Mouse (Mus musculus) MEL (cell line): Measurements from ENCODE around the gene Trpm8. TPM values are rescaled to one million over a fixed set of nuclear protein-coding genes. Genes with fewer than 3 reads are reported as not detected.
A peak's percentile ranks its signal among the peaks of the same experiment; 100 is the strongest.

Source experiments
- DNase-seq: peaks from one replicate; pipeline ENCODE4 v3.0.0; 2011; ENCODE audit warnings: low read depth, low spot score
- H3K27ac ChIP-seq: 2 replicates; pipeline ENCODE4 v1.5.1; 2012; ENCODE audit warnings: low read depth, mild to moderate bottlenecking, control low read depth, low read length, moderate library complexity; ENCODE audit not compliant: control insufficient read depth
- H3K27me3 ChIP-seq, 2 experiments: fragments of 150-350 bp in 1 of 2; sonication (generic) in 1 of 2; 2 replicates each; pipeline ENCODE4 v1.6.1; 2012; ENCODE audit warnings: low read length in 2 of 2, mild to moderate bottlenecking in 2 of 2, improper control_type of control experiment in 1 of 2, moderate library complexity in 1 of 2; ENCODE audit not compliant: insufficient read depth in 2 of 2, control insufficient read depth in 1 of 2
- H3K36me3 ChIP-seq, 2 experiments: 2 replicates each; pipeline ENCODE4 v1.6.1; 2012 to 2014; ENCODE audit warnings: low read length in 2 of 2, improper control_type of control experiment in 1 of 2, inconsistent platforms in 1 of 2, mild to moderate bottlenecking in 1 of 2; ENCODE audit not compliant: insufficient read depth in 2 of 2, control insufficient read depth in 1 of 2
- H3K4me1 ChIP-seq, 2 experiments: fragments of 150-350 bp in 1 of 2; sonication (generic) in 1 of 2; 2 replicates each; pipeline ENCODE4 v1.6.1; 2012; ENCODE audit warnings: low read length in 2 of 2, improper control_type of control experiment in 1 of 2, mild to moderate bottlenecking in 1 of 2; ENCODE audit not compliant: insufficient read depth in 2 of 2, control insufficient read depth in 1 of 2
- H3K4me3 ChIP-seq, 2 experiments: fragments of 150-350 bp in 1 of 2; sonication (generic) in 1 of 2; 2 replicates each; pipeline ENCODE4 v1.5.1; 2012; ENCODE audit warnings: low read depth in 2 of 2, low read length in 2 of 2, mild to moderate bottlenecking in 2 of 2, moderate library complexity in 2 of 2, control low read depth in 1 of 2, improper control_type of control experiment in 1 of 2; ENCODE audit not compliant: control insufficient read depth in 1 of 2, insufficient read depth in 1 of 2
- H3K79me2 ChIP-seq: 2 replicates; pipeline ENCODE4 v1.6.1; 2012; ENCODE audit warnings: mild to moderate bottlenecking, low read length, moderate library complexity; ENCODE audit not compliant: control insufficient read depth, poor library complexity, insufficient read depth
- H3K9ac ChIP-seq: 2 replicates; pipeline ENCODE4 v1.6.1; 2012; ENCODE audit warnings: low read depth, mild to moderate bottlenecking, control low read depth, low read length, moderate library complexity; ENCODE audit not compliant: control insufficient read depth, poor library complexity, severe bottlenecking
- H3K9me3 ChIP-seq: fragments of 150-350 bp; sonication (generic); replicated peaks from 2 replicates; pipeline ENCODE4 v1.6.1; 2012; ENCODE audit warnings: mild to moderate bottlenecking, low read length, improper control_type of control experiment, moderate library complexity; ENCODE audit not compliant: insufficient read depth
- CHD1 ChIP-seq: IDR thresholded peaks from 2 replicates; pipeline ENCODE4 v1.6.1; 2012; ENCODE audit warnings: low read depth, mild to moderate bottlenecking, inconsistent platforms, low read length, improper control_type of control experiment
- CHD2 ChIP-seq: IDR thresholded peaks from 2 replicates; pipeline ENCODE4 v1.6.1; 2011; ENCODE audit warnings: low read length, improper control_type of control experiment
- CTCF ChIP-seq, 3 experiments: IDR thresholded peaks in 2 of 3; conservative IDR thresholded peaks in 1 of 3; 2 replicates each; pipeline ENCODE4 v1.5.1; 2011 to 2012; ENCODE audit warnings: low read length in 3 of 3, low read depth in 2 of 3, mild to moderate bottlenecking in 2 of 3, improper control_type of control experiment in 1 of 3, inconsistent platforms in 1 of 3, mixed read lengths in 1 of 3, moderate library complexity in 1 of 3; ENCODE audit not compliant: control insufficient read depth in 1 of 3, insufficient read depth in 1 of 3, poor library complexity in 1 of 3, severe bottlenecking in 1 of 3
- E2F4 ChIP-seq: IDR thresholded peaks from 2 replicates; pipeline ENCODE4 v1.6.1; 2011; ENCODE audit warnings: low read depth, low read length, improper control_type of control experiment, borderline replicate concordance
- ELF1 ChIP-seq: IDR thresholded peaks from 2 replicates; pipeline ENCODE4 v1.6.1; 2014; ENCODE audit warnings: low read depth, mild to moderate bottlenecking, inconsistent platforms, low read length, improper control_type of control experiment, moderate library complexity
- EP300 ChIP-seq, 2 experiments: IDR thresholded peaks; 2 replicates each; pipeline ENCODE4 v1.6.1; 2011; ENCODE audit warnings: improper control_type of control experiment in 2 of 2, low read length in 2 of 2, low read depth in 1 of 2, mild to moderate bottlenecking in 1 of 2
- ETS1 ChIP-seq: IDR thresholded peaks from 2 replicates; pipeline ENCODE4 v1.6.1; 2012; ENCODE audit warnings: low read depth, mild to moderate bottlenecking, inconsistent platforms, low read length, improper control_type of control experiment, moderate library complexity
- GABPA ChIP-seq: IDR thresholded peaks from 2 replicates; pipeline ENCODE4 v1.6.1; 2012; ENCODE audit warnings: low read depth, mild to moderate bottlenecking, inconsistent platforms, low read length, improper control_type of control experiment, moderate library complexity
- GATA1 ChIP-seq: IDR thresholded peaks from 2 replicates; pipeline ENCODE4 v1.6.1; 2011; ENCODE audit warnings: low read depth, low read length, improper control_type of control experiment
- JUND ChIP-seq: IDR thresholded peaks from 2 replicates; pipeline ENCODE4 v1.6.1; 2011; ENCODE audit warnings: low read depth, mild to moderate bottlenecking, improper control_type of control experiment, low read length
- KAT2A ChIP-seq: conservative IDR thresholded peaks from 2 replicates; pipeline ENCODE4 v1.6.1; 2012; ENCODE audit warnings: low read depth, low read length, improper control_type of control experiment, inconsistent platforms
- MAX ChIP-seq: IDR thresholded peaks from 2 replicates; pipeline ENCODE4 v1.6.1; 2011; ENCODE audit warnings: low read length, improper control_type of control experiment
- MEF2A ChIP-seq: IDR thresholded peaks from 2 replicates; pipeline ENCODE4 v1.6.1; 2014; ENCODE audit warnings: low read depth, mild to moderate bottlenecking, inconsistent platforms, low read length, improper control_type of control experiment; ENCODE audit not compliant: poor library complexity, insufficient replicate concordance, severe bottlenecking; ENCODE audit errors: extremely low read depth
- MYB ChIP-seq: IDR thresholded peaks from 2 replicates; pipeline ENCODE4 v1.6.1; 2011; ENCODE audit warnings: mild to moderate bottlenecking, low read depth, low read length, improper control_type of control experiment
- MYC ChIP-seq: IDR thresholded peaks from 2 replicates; pipeline ENCODE4 v1.6.1; 2011; ENCODE audit warnings: low read depth, mild to moderate bottlenecking, low read length, improper control_type of control experiment, moderate library complexity
- POLR2A ChIP-seq, 2 experiments: IDR thresholded peaks; 2 replicates each; pipeline ENCODE4 v1.6.1; 2011 to 2012; ENCODE audit warnings: low read length in 2 of 2, mild to moderate bottlenecking in 2 of 2, control low read depth in 1 of 2, improper control_type of control experiment in 1 of 2, low read depth in 1 of 2, moderate library complexity in 1 of 2; ENCODE audit not compliant: control insufficient read depth in 1 of 2, insufficient read depth in 1 of 2, poor library complexity in 1 of 2
- POLR2AphosphoS2 ChIP-seq: IDR thresholded peaks from 2 replicates; pipeline ENCODE4 v1.6.1; 2011; ENCODE audit warnings: low read length, improper control_type of control experiment
- POLR2AphosphoS5 ChIP-seq: IDR thresholded peaks from 2 replicates; pipeline ENCODE4 v1.6.1; 2012; ENCODE audit warnings: low read depth, borderline replicate concordance, mild to moderate bottlenecking, inconsistent platforms, low read length, moderate library complexity, mixed read lengths
- RAD21 ChIP-seq: IDR thresholded peaks from 2 replicates; pipeline ENCODE4 v1.6.1; 2011; ENCODE audit warnings: mild to moderate bottlenecking, low read depth, low read length, improper control_type of control experiment
- RCOR1 ChIP-seq: IDR thresholded peaks from 2 replicates; pipeline ENCODE4 v1.6.1; 2012; ENCODE audit warnings: low read depth, mild to moderate bottlenecking, inconsistent platforms, low read length, improper control_type of control experiment
- SIN3A ChIP-seq: IDR thresholded peaks from 2 replicates; pipeline ENCODE4 v1.6.1; 2012; ENCODE audit warnings: low read length, improper control_type of control experiment, inconsistent platforms
- SMC3 ChIP-seq: IDR thresholded peaks from 2 replicates; pipeline ENCODE4 v1.6.1; 2011; ENCODE audit warnings: low read depth, low read length, improper control_type of control experiment
- TAL1 ChIP-seq: IDR thresholded peaks from 2 replicates; pipeline ENCODE4 v1.6.1; 2012; ENCODE audit warnings: mild to moderate bottlenecking, inconsistent platforms, low read length, moderate library complexity, mixed read lengths
- TCF12 ChIP-seq: IDR thresholded peaks from 2 replicates; pipeline ENCODE4 v1.6.1; 2014; ENCODE audit warnings: low read depth, mild to moderate bottlenecking, inconsistent platforms, low read length, improper control_type of control experiment, moderate library complexity
- USF1 ChIP-seq: IDR thresholded peaks from 2 replicates; pipeline ENCODE4 v1.6.1; 2014; ENCODE audit warnings: low read depth, mild to moderate bottlenecking, inconsistent platforms, low read length, improper control_type of control experiment, moderate library complexity
- ZC3H11A ChIP-seq: IDR thresholded peaks from 2 replicates; pipeline ENCODE4 v1.6.1; 2012; ENCODE audit warnings: low read depth, mild to moderate bottlenecking, inconsistent platforms, low read length, improper control_type of control experiment
- ZKSCAN1 ChIP-seq: IDR thresholded peaks from 2 replicates; pipeline ENCODE4 v1.6.1; 2012; ENCODE audit warnings: low read depth, mild to moderate bottlenecking, inconsistent platforms, low read length, improper control_type of control experiment, moderate library complexity
- ZNF384 ChIP-seq: IDR thresholded peaks from 2 replicates; pipeline ENCODE4 v1.6.1; 2012; ENCODE audit warnings: low read depth, mild to moderate bottlenecking, inconsistent platforms, low read length, improper control_type of control experiment
- polyA plus RNA-seq, 2 experiments: library from polyadenylated mRNA; stranded (reverse) in 1 of 2; unstranded in 1 of 2; fragments of >175 nt in 1 of 2; fragments of >200 nt in 1 of 2; gene quantifications; 2 replicates each; pipeline versions ENCODE4 v1.2.1 to v1.2.4; 2012; ENCODE audit warnings: low replicate concordance in 2 of 2, low read depth in 1 of 2; ENCODE audit not compliant: insufficient read length in 2 of 2, insufficient read depth in 1 of 2, missing spikeins in 1 of 2
- total RNA-seq: library from RNA; depleted of rRNA; stranded (reverse); fragments of 300-350 nt; gene quantifications from 2 replicates; pipeline ENCODE4 v1.2.3, GENCODE M21; 2012

The Trpm8 gene
- total and polyA plus RNA-seq, 3 experiments: not detected

DNA sequence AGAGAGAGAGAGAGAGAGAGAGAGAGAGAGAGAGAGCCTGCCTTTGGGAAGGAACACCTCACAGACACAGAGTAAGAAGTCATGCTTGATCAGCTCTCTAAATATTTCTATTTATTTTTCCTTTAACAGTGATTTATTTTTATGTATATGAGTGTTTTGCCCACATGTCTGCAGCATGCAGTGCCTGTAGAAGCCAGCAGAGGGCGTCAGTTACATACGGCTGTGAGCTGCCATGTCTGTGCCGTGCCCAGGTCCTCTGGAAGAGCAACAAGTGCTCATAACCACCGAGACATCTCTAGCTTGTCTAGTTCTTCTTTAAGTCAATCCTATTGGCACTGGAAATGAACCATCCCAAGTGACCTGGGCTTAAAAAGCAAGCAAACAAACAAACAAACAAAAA is 12.5 kb downstream of the Trpm8 start:
- no peaks in the 10 kb centered on the region for H3K9me3 ChIP-seq
- no peaks in the 10 kb centered on the region for H3K36me3 ChIP-seq
- no peak overlapping the region for H3K27ac ChIP-seq
- H3K27me3 ChIP-seq: peaks cover 0 to 2% of the 10 kb centered on the region in 2 experiments; a peak in 1 of 4 replicates
- no peak overlapping the region for H3K4me3 ChIP-seq
- peak; percentile 95 for TF ChIP-seq RAD21
- no peak for TF ChIP-seq POLR2A (IDR thresholded peaks at IDR 0.05; ENCODE audit: control insufficient read depth in 1 of 2, insufficient read depth in 1 of 2, low read depth in 1 of 2, low read length in 2 of 2, poor library complexity in 1 of 2)
- TF ChIP-seq CTCF (IDR thresholded peaks at IDR 0.05 in 2 of 3, conservative IDR thresholded peaks at IDR 0.05 in 1 of 3; ENCODE audit: control insufficient read depth in 1 of 3, insufficient read depth in 1 of 3, low read depth in 2 of 3, low read length in 3 of 3, poor library complexity in 1 of 3, severe bottlenecking in 1 of 3): peak; percentile 91 to 99 (median 95)
- peak; percentile 47; the same call in 1 of the 2 replicates for TF ChIP-seq MAX
- TF ChIP-seq POLR2AphosphoS5: no peak
- peak; percentile 84 for TF ChIP-seq ZC3H11A
- no peak for TF ChIP-seq TAL1
- no peak for TF ChIP-seq RCOR1
- TF ChIP-seq KAT2A: no peak
- no peak for TF ChIP-seq ELF1
- peak; percentile 92 for TF ChIP-seq SMC3
- peak; percentile 39; the same call in 1 of the 2 replicates for TF ChIP-seq MYC
- TF ChIP-seq TCF12: no peak
- no peaks in the 10 kb centered on the region for H3K79me2 ChIP-seq
- peak; percentile 91 for DNase-seq
- no peak overlapping the region for H3K9ac ChIP-seq
- no peaks in the 10 kb centered on the region for H3K4me1 ChIP-seq

DNA sequence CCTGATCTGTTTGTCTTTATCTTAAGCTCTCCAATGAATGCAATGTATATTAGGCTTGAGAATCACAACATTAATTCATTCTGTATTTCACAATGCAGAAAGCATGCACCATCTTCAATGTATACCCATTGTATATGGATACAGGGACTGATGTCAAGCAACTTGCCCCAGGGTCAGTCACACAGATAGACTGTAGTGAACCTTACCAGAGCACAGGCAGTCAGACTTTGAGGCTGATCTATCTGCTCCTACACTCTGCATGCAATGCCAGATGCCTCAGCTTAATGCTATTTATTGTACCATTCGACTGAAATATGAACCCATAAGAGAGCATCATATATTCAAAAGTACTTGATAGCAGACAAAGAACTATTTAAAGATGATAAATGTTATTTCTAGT is 13.1 kb downstream of the Trpm8 start:
- no peak for TF ChIP-seq GATA1
- TF ChIP-seq ETS1: no peak
- TF ChIP-seq TAL1: no peak
- TF ChIP-seq KAT2A: no peak
- TF ChIP-seq JUND: no peak
- TF ChIP-seq MYC: no peak
- no peak for TF ChIP-seq ZNF384
- TF ChIP-seq MAX: no peak
- no peak for TF ChIP-seq CHD2
- TF ChIP-seq GABPA: no peak
- TF ChIP-seq E2F4: no peak
- TF ChIP-seq SIN3A: no peak
- no peak for TF ChIP-seq MEF2A
- no peak for TF ChIP-seq ZKSCAN1
- no peak for TF ChIP-seq CHD1
- no peak for TF ChIP-seq MYB
- no peak for TF ChIP-seq EP300 (IDR thresholded peaks at IDR 0.05; ENCODE audit: low read depth in 1 of 2, low read length in 2 of 2)
- no peak for TF ChIP-seq POLR2AphosphoS2
- TF ChIP-seq USF1: no peak
- no peak for TF ChIP-seq POLR2AphosphoS5
- peaks cover 0 to 2% of the 10 kb centered on the region in 2 experiments; a peak in 1 of 4 replicates for H3K27me3 ChIP-seq
- no peaks in the 10 kb centered on the region for H3K9me3 ChIP-seq

More for the DNA sequence above, 13.1 kb downstream of the Trpm8 start:
- H3K79me2 ChIP-seq: no peaks in the 10 kb centered on the region
- H3K4me1 ChIP-seq: no peaks in the 10 kb centered on the region
- H3K36me3 ChIP-seq: no peaks in the 10 kb centered on the region
- no peak overlapping the region for H3K27ac ChIP-seq
- H3K9ac ChIP-seq: no peak overlapping the region
- no peak overlapping the region for H3K4me3 ChIP-seq
- DNase-seq: no peak
